Mouse (Mus musculus): ENCODE data around the gene Spaca6. TPM values are rescaled to one million over a fixed set of nuclear protein-coding genes. Genes with fewer than 3 reads are reported as not detected.

Spaca6 gene
- polyA plus RNA-seq (2015; fragmentation: Nextera tagmentation; extraction: Ambion mirVana) = 16.6 and 17.9 TPM in 2 replicates

GRCm38 (mm10) chr17:17826751-17827657 is at the start of gene Spaca6:
Gene Spaca6 (plus strand): TSS chr17:17827158.
- Histone ChIP-seq H3K27ac (ENCODE audit: low read length) (peak within 1 kb of the TSS; percentile 99), H3K36me3 (ENCODE audit: insufficient read depth, low read length) (no peaks in the 10 kb centered on the region), H3K27me3 (replicated peaks; ENCODE audit: insufficient read depth, low read length) (no peaks in the 10 kb centered on the region), H3K9ac (replicated peaks; ENCODE audit: low read depth) (peak within 1 kb of the TSS; percentile 76), H3K9me3 (ENCODE audit: low read length) (no peaks in the 10 kb centered on the region), H3K4me1 (ENCODE audit: insufficient read depth, low read depth, low read length) (no peaks in the 10 kb centered on the region), H3K4me2 (replicated peaks; ENCODE audit: low read depth, low read length) (peak within 1 kb of the TSS; percentile 91), H3K4me3 (ENCODE audit: low read depth, low read length) (peak within 1 kb of the TSS; percentile 94)
- 1% methylated on average over 32 of the region's 42 CpGs for WGBS
- DNase-seq (ENCODE audit: low spot score) (peak; percentile 97), ATAC-seq (peak; percentile 90)
- 0 out of 2 replicates have a peak, but pooled peaks have one; percentile 35 for TF ChIP-seq EP300 (IDR thresholded peaks at IDR 0.05)
- TF ChIP-seq CTCF (IDR thresholded peaks at IDR 0.05) = no peak

- H3K27ac ChIP-seq (ENCODE audit: low read length) = no peak overlapping the region
- no peaks in the 10 kb centered on the region for H3K27me3 ChIP-seq (replicated peaks; ENCODE audit: insufficient read depth, low read length)
- ATAC-seq (no peak), DNase-seq (ENCODE audit: low spot score) (no peak)
- no peaks in the 10 kb centered on the region for H3K36me3 ChIP-seq (ENCODE audit: insufficient read depth, low read length)
- no peak overlapping the region for H3K4me3 ChIP-seq (ENCODE audit: low read depth, low read length)
- no peaks in the 10 kb centered on the region for H3K9me3 ChIP-seq (ENCODE audit: low read length)
- WGBS = 58% methylated on average over 3 of the region's 3 CpGs
- H3K4me2 ChIP-seq (replicated peaks; ENCODE audit: low read depth, low read length) = no peak overlapping the region
- H3K9ac ChIP-seq (replicated peaks; ENCODE audit: low read depth) = no peak overlapping the region
- no peak for TF ChIP-seq CTCF (IDR thresholded peaks at IDR 0.05)
- TF ChIP-seq EP300 (IDR thresholded peaks at IDR 0.05) = no peak
- H3K4me1 ChIP-seq (ENCODE audit: insufficient read depth, low read depth, low read length) = no peaks in the 10 kb centered on the region
These were observed 35.9 kb upstream of the Spaca6 start for GRCm38 (mm10) chr17:17790866-17791630.

- peak; percentile 37; the same call in 1 of the 2 replicates for TF ChIP-seq EP300 (IDR thresholded peaks at IDR 0.05)
- peak; percentile 7; the same call in 1 of the 2 replicates for TF ChIP-seq CTCF (IDR thresholded peaks at IDR 0.05)
- Histone ChIP-seq H3K27me3 (replicated peaks; ENCODE audit: insufficient read depth, low read length) (no peaks in the 10 kb centered on the region), H3K9ac (replicated peaks; ENCODE audit: low read depth) (no peak overlapping the region), H3K36me3 (ENCODE audit: insufficient read depth, low read length) (no peaks in the 10 kb centered on the region), H3K9me3 (ENCODE audit: low read length) (no peaks in the 10 kb centered on the region), H3K4me2 (replicated peaks; ENCODE audit: low read depth, low read length) (no peak overlapping the region), H3K27ac (ENCODE audit: low read length) (no peak overlapping the region), H3K4me3 (ENCODE audit: low read depth, low read length) (no peak overlapping the region), H3K4me1 (ENCODE audit: insufficient read depth, low read depth, low read length) (no peaks in the 10 kb centered on the region)
- ATAC-seq (peak; percentile 70), DNase-seq (ENCODE audit: low spot score) (peak; percentile 65)
- 18% methylated on average over 1 of the region's 1 CpGs for WGBS
These were observed 34.4 kb upstream of the Spaca6 start for GRCm38 (mm10) chr17:17792578-17792977.

- no peaks in the 10 kb centered on the region for H3K9me3 ChIP-seq (ENCODE audit: low read length)
- TF ChIP-seq CTCF (IDR thresholded peaks at IDR 0.05) (no peak), EP300 (IDR thresholded peaks at IDR 0.05) (no peak)
- no peaks in the 10 kb centered on the region for H3K27me3 ChIP-seq (replicated peaks; ENCODE audit: insufficient read depth, low read length)
- no peak for ATAC-seq
- DNase-seq (ENCODE audit: low spot score) = no peak
- H3K27ac ChIP-seq (ENCODE audit: low read length) = no peak overlapping the region
- no peaks in the 10 kb centered on the region for H3K4me1 ChIP-seq (ENCODE audit: insufficient read depth, low read depth, low read length)
- no peak overlapping the region for H3K9ac ChIP-seq (replicated peaks; ENCODE audit: low read depth)
- WGBS = 63% methylated on average over 2 of the region's 2 CpGs
- no peak overlapping the region for H3K4me3 ChIP-seq (ENCODE audit: low read depth, low read length)
- H3K4me2 ChIP-seq (replicated peaks; ENCODE audit: low read depth, low read length) = no peak overlapping the region
- no peaks in the 10 kb centered on the region for H3K36me3 ChIP-seq (ENCODE audit: insufficient read depth, low read length)
These were observed 31.4 kb upstream of the Spaca6 start for GRCm38 (mm10) chr17:17795527-17795926.

- Histone ChIP-seq H3K4me3 (ENCODE audit: low read depth, low read length) (no peak overlapping the region), H3K4me1 (ENCODE audit: insufficient read depth, low read depth, low read length) (no peaks in the 10 kb centered on the region), H3K36me3 (ENCODE audit: insufficient read depth, low read length) (no peaks in the 10 kb centered on the region), H3K9me3 (ENCODE audit: low read length) (no peaks in the 10 kb centered on the region), H3K9ac (replicated peaks; ENCODE audit: low read depth) (no peak overlapping the region), H3K27ac (ENCODE audit: low read length) (no peak overlapping the region), H3K4me2 (replicated peaks; ENCODE audit: low read depth, low read length) (no peak overlapping the region), H3K27me3 (replicated peaks; ENCODE audit: insufficient read depth, low read length) (no peaks in the 10 kb centered on the region)
- TF ChIP-seq EP300 (IDR thresholded peaks at IDR 0.05) (peak; percentile 76), CTCF (IDR thresholded peaks at IDR 0.05) (no peak)
- DNase-seq (ENCODE audit: low spot score) (no peak), ATAC-seq (no peak)
- 71% methylated on average over 6 of the region's 6 CpGs for WGBS
These were observed 3.2 kb upstream of the Spaca6 start for GRCm38 (mm10) chr17:17823612-17824336.

All from lung, postnatal 0 days (tissue).